Mouse (Mus musculus) limb, embryonic 11.5 days (tissue): Measurements from ENCODE around the gene Eid1. TPM values are rescaled to one million over a fixed set of nuclear protein-coding genes. Genes with fewer than 3 reads are reported as not detected.

ENCODE experiments used
- ATAC-seq: fragments of 200-750 bp; cut with Nextera tagmentation; 2 replicates; pipeline ENCODE4 v1.8.0; 2017; ENCODE audit warnings: low read depth; ENCODE audit not compliant: insufficient number of reproducible peaks, low FRiP score, low TSS enrichment
- DNase-seq: peaks from one replicate; pipeline ENCODE4 v3.0.0-alpha.2; 2015; ENCODE audit warnings: low spot score
- H3K27ac ChIP-seq: fragments of 300-500 bp; sonication (generic); replicated peaks from 2 replicates; pipeline ENCODE4 v1.5.1; 2014; ENCODE audit warnings: low read depth, mild to moderate bottlenecking, low read length
- H3K27me3 ChIP-seq: fragments of 300-500 bp; sonication (generic); 2 replicates; pipeline ENCODE4 v1.6.1; 2014; ENCODE audit warnings: mild to moderate bottlenecking, low read length, mixed read lengths; ENCODE audit not compliant: control insufficient read depth, insufficient read depth
- H3K36me3 ChIP-seq: fragments of 300-500 bp; sonication (generic); 2 replicates; pipeline ENCODE4 v1.6.1; 2014; ENCODE audit warnings: mild to moderate bottlenecking, low read length, moderate library complexity, mixed read lengths; ENCODE audit not compliant: control insufficient read depth, insufficient read depth
- H3K4me1 ChIP-seq: fragments of 300-500 bp; sonication (generic); 2 replicates; pipeline ENCODE4 v1.6.1; 2014; ENCODE audit warnings: low read length, mixed read lengths; ENCODE audit not compliant: control insufficient read depth, insufficient read depth
- H3K4me2 ChIP-seq: fragments of 300-500 bp; sonication (generic); 2 replicates; pipeline ENCODE4 v1.6.1; 2014; ENCODE audit warnings: low read depth, mild to moderate bottlenecking, moderate library complexity; ENCODE audit not compliant: severe bottlenecking
- H3K4me3 ChIP-seq: fragments of 300-500 bp; sonication (generic); 2 replicates; pipeline ENCODE4 v1.5.1; 2014; ENCODE audit warnings: low read depth, low read length
- H3K9ac ChIP-seq: fragments of 300-500 bp; sonication (generic); 2 replicates; pipeline ENCODE4 v1.6.1; 2014; ENCODE audit warnings: mild to moderate bottlenecking, low read length
- H3K9me3 ChIP-seq: fragments of 300-500 bp; sonication (generic); 2 replicates; pipeline ENCODE4 v1.6.1; 2016; ENCODE audit warnings: low read length; ENCODE audit not compliant: control insufficient read depth
- WGBS: fragments of 180-500 bp; shearing (Covaris S2); extraction: QIAGEN DNeasy Blood & Tissue Kit; methylation state at CpG from one replicate; pipeline ENCODE4 v1.1.7; 2014; 5-methylcytosine and 5-hydroxymethylcytosine counted together
- polyA plus RNA-seq: library from polyadenylated mRNA; unstranded; fragments of >200 nt; fragmentation: Nextera tagmentation; extraction: Ambion mirVana; gene quantifications from 2 replicates; pipeline ENCODE4 v1.2.1, GENCODE M21; 2014

The Eid1 gene
- polyA plus RNA-seq, result 224 and 232 TPM in 2 replicates

- H3K27me3 ChIP-seq, result no peaks in the 10 kb centered on the region
- DNase-seq (peak; percentile 83), ATAC-seq (peak; percentile 87)
- H3K4me3 ChIP-seq, result peak within 1 kb of the TSS; percentile 76
- no peaks in the 10 kb centered on the region for H3K9me3 ChIP-seq
- H3K4me2 ChIP-seq, result peak within 1 kb of the TSS; percentile 66
- H3K27ac ChIP-seq, result peak within 1 kb of the TSS; percentile 79
- peak within 1 kb of the TSS; percentile 96 for H3K9ac ChIP-seq
- under 1% methylated on average over 71 of the region's 79 CpGs for WGBS
- H3K4me1 ChIP-seq, result no peaks in the 10 kb centered on the region
- H3K36me3 ChIP-seq, result no peaks in the 10 kb centered on the region
These were observed at the start of gene Eid1 for GRCm38 (mm10) chr2:125672957-125673631. TSS of gene Eid1 (plus strand) at chr2:125673095.

DNA sequence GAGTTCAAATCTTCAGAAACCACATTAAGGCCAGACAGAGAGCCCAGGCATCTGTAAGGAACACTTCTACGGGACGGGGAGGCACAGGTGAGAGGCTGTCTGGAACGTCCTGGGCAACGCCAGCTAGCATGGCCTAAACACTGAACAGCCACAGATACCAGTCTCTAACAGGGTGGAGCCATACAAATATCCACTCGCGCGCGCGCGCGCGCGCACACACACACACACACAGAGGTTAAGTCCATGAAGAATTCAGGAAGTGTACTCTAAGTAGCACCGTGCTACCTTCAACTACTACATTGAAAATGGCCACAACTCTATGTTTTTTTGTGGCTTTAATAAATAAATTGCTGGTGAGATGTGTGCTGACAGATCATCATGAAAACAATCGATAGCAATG lies 49.7 kb upstream of the Eid1 start:
- no peak overlapping the region for H3K4me2 ChIP-seq
- DNase-seq (no peak), ATAC-seq (no peak)
- H3K4me1 ChIP-seq, result 0 out of 2 replicates have a peak, but pooled peaks cover 5% of the 10 kb centered on the region
- no peaks in the 10 kb centered on the region for H3K9me3 ChIP-seq
- H3K27me3 ChIP-seq, result no peaks in the 10 kb centered on the region
- no peak overlapping the region for H3K27ac ChIP-seq
- H3K9ac ChIP-seq, result no peak overlapping the region
- H3K36me3 ChIP-seq, result peaks cover 10% of the 10 kb centered on the region; the same call in 1 of the 2 replicates
- 96% methylated on average over 15 of the region's 15 CpGs for WGBS
- H3K4me3 ChIP-seq, result no peak overlapping the region

DNA sequence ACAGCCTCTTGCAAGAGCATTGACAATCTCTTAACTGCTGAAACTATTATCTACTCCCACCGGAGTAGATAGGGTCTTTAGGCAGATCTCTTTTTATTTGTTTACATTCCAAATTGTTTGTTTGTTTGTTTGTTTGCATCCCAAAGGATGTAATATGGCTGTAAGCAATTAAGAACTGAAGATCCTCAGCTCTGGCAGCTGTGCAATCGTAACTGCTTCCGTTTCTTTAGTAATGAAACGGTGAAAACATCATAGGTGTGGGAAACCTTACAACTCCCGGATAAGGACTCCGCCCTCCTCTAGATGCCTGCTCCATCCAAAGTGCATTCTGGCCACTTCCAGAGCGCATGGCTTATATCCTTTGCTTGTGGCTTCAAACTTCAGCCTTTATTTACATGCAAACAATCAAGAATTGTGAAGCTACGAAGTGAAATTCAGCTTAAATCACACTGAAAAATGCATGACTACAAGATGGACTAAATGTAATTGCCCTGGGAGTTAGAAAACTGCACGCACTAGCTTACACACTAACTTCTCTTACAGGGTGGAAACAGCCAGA lies 48.7 kb upstream of the Eid1 start:
- no peaks in the 10 kb centered on the region for H3K9me3 ChIP-seq
- H3K36me3 ChIP-seq, result peaks cover 7% of the 10 kb centered on the region; the same call in 1 of the 2 replicates
- H3K4me1 ChIP-seq, result 0 out of 2 replicates have a peak, but pooled peaks cover 5% of the 10 kb centered on the region
- H3K27me3 ChIP-seq, result no peaks in the 10 kb centered on the region
- no peak overlapping the region for H3K27ac ChIP-seq
- DNase-seq (no peak), ATAC-seq (no peak)
- H3K9ac ChIP-seq, result peak overlapping the region; percentile 64
- peak overlapping the region; percentile 60 for H3K4me2 ChIP-seq
- WGBS, result 7% methylated on average over 9 of the region's 9 CpGs
- peak overlapping the region; percentile 64 for H3K4me3 ChIP-seq

- Histone ChIP-seq H3K4me1 (0 out of 2 replicates have a peak, but pooled peaks cover 5% of the 10 kb centered on the region), H3K27ac (no peak within 1 kb of the TSS), H3K36me3 (no peaks in the 10 kb centered on the region), H3K9ac (peak within 1 kb of the TSS; percentile 64), H3K27me3 (no peaks in the 10 kb centered on the region), H3K4me2 (peak within 1 kb of the TSS; percentile 60), H3K9me3 (no peaks in the 10 kb centered on the region), H3K4me3 (peak within 1 kb of the TSS; percentile 64)
- under 1% methylated on average over 50 of the region's 50 CpGs for WGBS
- peak; percentile 98 for DNase-seq
- ATAC-seq, result peak; percentile 96
These were observed 48.0 kb upstream of the Eid1 start, which contains the start of gene Cep152 for GRCm38 (mm10) chr2:125624837-125625351. TSS of gene Cep152 (minus strand) at chr2:125625113.

GRCm38 (mm10) chr2:125626536-125626935 lies 46.4 kb upstream of the Eid1 start:
- no peaks in the 10 kb centered on the region for H3K9me3 ChIP-seq
- no peak overlapping the region for H3K9ac ChIP-seq
- H3K36me3 ChIP-seq, result no peaks in the 10 kb centered on the region
- no peak overlapping the region for H3K4me2 ChIP-seq
- H3K4me1 ChIP-seq, result 0 out of 2 replicates have a peak, but pooled peaks cover 5% of the 10 kb centered on the region
- no peaks in the 10 kb centered on the region for H3K27me3 ChIP-seq
- H3K27ac ChIP-seq, result no peak overlapping the region
- DNase-seq (no peak), ATAC-seq (no peak)
- WGBS, result 85% methylated on average over 4 of the region's 4 CpGs
- no peak overlapping the region for H3K4me3 ChIP-seq

GRCm38 (mm10) chr2:125628487-125628886 lies 44.4 kb upstream of the Eid1 start:
- no peak for ATAC-seq
- no peak for DNase-seq
- Histone ChIP-seq H3K36me3 (no peaks in the 10 kb centered on the region), H3K4me2 (no peak overlapping the region), H3K9me3 (no peaks in the 10 kb centered on the region), H3K9ac (no peak overlapping the region), H3K27me3 (no peaks in the 10 kb centered on the region), H3K27ac (no peak overlapping the region), H3K4me1 (0 out of 2 replicates have a peak, but pooled peaks cover 1% of the 10 kb centered on the region), H3K4me3 (no peak overlapping the region)
- 86% methylated on average over 6 of the region's 6 CpGs for WGBS

- Histone ChIP-seq H3K27ac (no peak overlapping the region), H3K9ac (no peak overlapping the region), H3K36me3 (no peaks in the 10 kb centered on the region), H3K4me1 (no peaks in the 10 kb centered on the region), H3K4me2 (no peak overlapping the region), H3K4me3 (no peak overlapping the region), H3K27me3 (no peaks in the 10 kb centered on the region), H3K9me3 (no peaks in the 10 kb centered on the region)
- no peak for ATAC-seq
- no peak for DNase-seq
- WGBS, result 94% methylated on average over 2 of the region's 2 CpGs
These were observed 42.9 kb upstream of the Eid1 start for GRCm38 (mm10) chr2:125630010-125630409.

DNA sequence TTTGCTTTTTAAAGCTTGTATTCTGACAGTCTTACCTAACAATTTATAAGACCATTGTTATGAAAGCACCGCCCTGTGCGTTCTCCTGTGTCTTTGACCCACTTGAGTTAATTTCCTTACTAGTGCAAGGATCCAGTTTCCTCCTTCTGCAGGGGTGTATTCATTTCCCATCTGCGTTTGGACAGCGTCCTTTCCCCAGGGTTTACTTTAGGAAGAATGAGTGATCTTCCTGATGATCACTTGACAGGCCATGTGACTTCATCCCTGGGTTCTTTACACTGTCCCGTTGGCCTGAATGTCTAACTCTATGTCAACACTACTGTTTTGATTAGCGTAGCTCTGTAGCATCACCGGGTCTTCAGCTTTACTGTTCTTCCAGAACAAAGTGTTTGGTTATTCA lies 35.6 kb upstream of the Eid1 start:
- H3K27ac ChIP-seq, result no peak overlapping the region
- no peak overlapping the region for H3K4me3 ChIP-seq
- H3K4me1 ChIP-seq, result no peaks in the 10 kb centered on the region
- H3K36me3 ChIP-seq, result no peaks in the 10 kb centered on the region
- DNase-seq (no peak), ATAC-seq (no peak)
- H3K27me3 ChIP-seq, result no peaks in the 10 kb centered on the region
- H3K9ac ChIP-seq, result no peak overlapping the region
- no peak overlapping the region for H3K4me2 ChIP-seq
- WGBS, result 88% methylated on average over 7 of the region's 7 CpGs
- H3K9me3 ChIP-seq, result no peaks in the 10 kb centered on the region
